Mouse (Mus musculus) liver, adult 2 months (tissue): ENCODE data around the gene Best1. TPM values are rescaled to one million over a fixed set of nuclear protein-coding genes. Genes with fewer than 3 reads are reported as not detected.

Experiments
- DNase-seq: peaks from one replicate; pipeline ENCODE4 v3.0.0-alpha.2; 2011; ENCODE audit warnings: low read depth, low spot score; ENCODE audit errors: extremely low read depth
- H3K27ac ChIP-seq: fragments of 200-500 bp; replicated peaks from 2 replicates; pipeline ENCODE4 v1.5.1; 2012; ENCODE audit warnings: low read depth, mild to moderate bottlenecking, control low read depth, inconsistent platforms, low read length; ENCODE audit not compliant: insufficient read depth
- H3K27me3 ChIP-seq: fragments of 200-500 bp; 2 replicates; pipeline ENCODE4 v1.6.1; 2012; ENCODE audit warnings: mild to moderate bottlenecking, moderate library complexity, low read length, inconsistent platforms; ENCODE audit not compliant: control insufficient read depth, insufficient read depth
- H3K36me3 ChIP-seq: fragments of 200-500 bp; 2 replicates; pipeline ENCODE4 v1.6.1; 2012; ENCODE audit warnings: low read length, inconsistent platforms; ENCODE audit not compliant: control insufficient read depth, insufficient read depth
- H3K4me1 ChIP-seq: fragments of 200-500 bp; 2 replicates; pipeline ENCODE4 v1.6.1; 2011; ENCODE audit warnings: low read length; ENCODE audit not compliant: control insufficient read depth, insufficient read depth
- H3K4me3 ChIP-seq: fragments of 200-500 bp; 2 replicates; pipeline ENCODE4 v1.5.1; 2011; ENCODE audit warnings: low read depth, mild to moderate bottlenecking, control low read depth, low read length, moderate library complexity; ENCODE audit not compliant: insufficient read depth
- H3K79me2 ChIP-seq: fragments of 200-500 bp; 2 replicates; pipeline ENCODE4 v1.6.1; 2012; ENCODE audit warnings: inconsistent platforms, mild to moderate bottlenecking, low read length, moderate library complexity; ENCODE audit not compliant: control insufficient read depth, insufficient read depth
- H3K9ac ChIP-seq: fragments of 200-500 bp; 2 replicates; pipeline ENCODE4 v1.6.1; 2012; ENCODE audit warnings: low read depth, mild to moderate bottlenecking, control low read depth, inconsistent platforms, low read length
- CTCF ChIP-seq: fragments of 200-500 bp; IDR thresholded peaks from 2 replicates; pipeline ENCODE4 v1.5.1; 2011; ENCODE audit warnings: low read depth, low read length, control low read depth
- POLR2A ChIP-seq: fragments of 200-500 bp; IDR thresholded peaks from 2 replicates; pipeline ENCODE4 v1.6.1; 2011; ENCODE audit warnings: low read length, control low read depth; ENCODE audit not compliant: insufficient read depth; ENCODE audit errors: extremely low read depth
- WGBS: fragments of 180-500 bp; shearing (Covaris S2); methylation state at CpG from one replicate; pipeline ENCODE4 v1.1.7; 2018; 5-methylcytosine and 5-hydroxymethylcytosine counted together
- polyA plus RNA-seq: library from polyadenylated mRNA; depleted of rRNA; stranded (reverse); fragments of >200 nt; gene quantifications from 2 replicates; pipeline ENCODE4 v1.2.3, GENCODE M21; 2012
- total RNA-seq: library from RNA; depleted of rRNA; stranded (reverse); fragments of >200 nt; gene quantifications from 2 replicates; pipeline ENCODE4 v1.2.3, GENCODE M21; 2014

The Best1 gene
- total and polyA plus RNA-seq, 2 experiments, result 0.05 TPM; not detected in 1

GRCm38 (mm10) chr19:9998736-9999486, 2.5 kb downstream of the Best1 start:
- Histone ChIP-seq H3K36me3 (no peaks in the 10 kb centered on the region), H3K4me3 (no peak overlapping the region), H3K27me3 (no peaks in the 10 kb centered on the region), H3K4me1 (peaks cover 8% of the 10 kb centered on the region), H3K79me2 (no peaks in the 10 kb centered on the region), H3K27ac (no peak overlapping the region), H3K9ac (no peak overlapping the region)
- WGBS, result 75% methylated on average over 13 of the region's 13 CpGs
- TF ChIP-seq POLR2A, result no peak
- TF ChIP-seq CTCF, result no peak
- no peak for DNase-seq

GRCm38 (mm10) chr19:9998063-9998416, 3.4 kb downstream of the Best1 start:
- Histone ChIP-seq H3K36me3 (no peaks in the 10 kb centered on the region), H3K27me3 (no peaks in the 10 kb centered on the region), H3K4me1 (peaks cover 10% of the 10 kb centered on the region), H3K4me3 (no peak overlapping the region), H3K9ac (no peak overlapping the region), H3K79me2 (no peaks in the 10 kb centered on the region), H3K27ac (no peak overlapping the region)
- no peak for DNase-seq
- TF ChIP-seq POLR2A (no peak), CTCF (no peak)
- 92% methylated on average over 2 of the region's 2 CpGs for WGBS

GRCm38 (mm10) chr19:9997204-9998062, 4.0 kb downstream of the Best1 start:
- DNase-seq, result no peak
- H3K9ac ChIP-seq, result no peak overlapping the region
- no peaks in the 10 kb centered on the region for H3K79me2 ChIP-seq
- H3K27ac ChIP-seq, result no peak overlapping the region
- H3K4me1 ChIP-seq, result peaks cover 5% of the 10 kb centered on the region
- no peaks in the 10 kb centered on the region for H3K27me3 ChIP-seq
- 81% methylated on average over 12 of the region's 12 CpGs for WGBS
- H3K36me3 ChIP-seq, result no peaks in the 10 kb centered on the region
- H3K4me3 ChIP-seq, result no peak overlapping the region
- TF ChIP-seq POLR2A (no peak), CTCF (no peak)

GRCm38 (mm10) chr19:9993036-9993656, 8.3 kb downstream of the Best1 start:
- Histone ChIP-seq H3K4me3 (no peak overlapping the region), H3K79me2 (no peaks in the 10 kb centered on the region), H3K27ac (no peak overlapping the region), H3K4me1 (peaks cover 9% of the 10 kb centered on the region), H3K9ac (0 out of 2 replicates have a peak overlapping the region, but pooled peaks have one; percentile 3), H3K27me3 (no peaks in the 10 kb centered on the region), H3K36me3 (no peaks in the 10 kb centered on the region)
- peak; percentile 38 for DNase-seq
- WGBS, result 6% methylated on average over 17 of the region's 17 CpGs
- peak; percentile 83 for TF ChIP-seq CTCF
- no peak for TF ChIP-seq POLR2A

- DNase-seq, result no peak
- Histone ChIP-seq H3K4me3 (no peak overlapping the region), H3K9ac (no peak overlapping the region), H3K27ac (no peak overlapping the region), H3K27me3 (no peaks in the 10 kb centered on the region), H3K36me3 (no peaks in the 10 kb centered on the region), H3K79me2 (no peaks in the 10 kb centered on the region), H3K4me1 (peaks cover 9% of the 10 kb centered on the region)
- TF ChIP-seq POLR2A (no peak), CTCF (no peak)
- 73% methylated on average over 26 of the region's 26 CpGs for WGBS
These were observed 9.1 kb downstream of the Best1 start for GRCm38 (mm10) chr19:9992011-9992958.
